Mouse (Mus musculus): ENCODE measurements around the gene Nectin1.
A peak's percentile ranks its signal among the peaks of the same experiment; 100 is the strongest.

Gene Nectin1

DNA sequence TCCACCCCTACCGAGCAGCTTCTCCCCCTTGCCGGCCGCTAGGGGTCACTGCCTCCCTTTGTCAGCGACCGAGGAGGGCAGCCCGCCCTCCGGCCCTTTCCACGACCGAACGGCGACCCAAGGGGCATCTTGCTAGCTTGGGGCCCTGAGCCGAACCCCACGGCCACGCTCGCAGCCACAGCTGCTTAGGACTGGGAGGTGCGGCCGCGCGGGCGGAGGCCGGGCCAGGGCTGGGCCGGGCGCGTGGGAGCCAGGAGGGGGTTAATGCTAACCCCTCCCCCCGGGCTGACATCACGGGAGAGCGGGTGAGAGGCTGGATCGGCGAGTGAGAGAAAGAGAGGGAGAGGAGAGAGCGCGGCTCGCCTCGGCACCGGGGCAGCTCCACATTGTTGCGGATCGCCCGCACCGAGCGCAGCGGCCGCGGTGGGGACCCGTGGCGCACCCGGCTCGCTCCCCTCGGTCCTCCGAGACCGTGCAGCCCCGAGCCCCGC, at the start of gene Nectin1:
TSS of gene Nectin1 (plus strand) at position 338 of the 491 bp plus-strand sequence.
- DNase-seq: peak; percentile 88

DNA sequence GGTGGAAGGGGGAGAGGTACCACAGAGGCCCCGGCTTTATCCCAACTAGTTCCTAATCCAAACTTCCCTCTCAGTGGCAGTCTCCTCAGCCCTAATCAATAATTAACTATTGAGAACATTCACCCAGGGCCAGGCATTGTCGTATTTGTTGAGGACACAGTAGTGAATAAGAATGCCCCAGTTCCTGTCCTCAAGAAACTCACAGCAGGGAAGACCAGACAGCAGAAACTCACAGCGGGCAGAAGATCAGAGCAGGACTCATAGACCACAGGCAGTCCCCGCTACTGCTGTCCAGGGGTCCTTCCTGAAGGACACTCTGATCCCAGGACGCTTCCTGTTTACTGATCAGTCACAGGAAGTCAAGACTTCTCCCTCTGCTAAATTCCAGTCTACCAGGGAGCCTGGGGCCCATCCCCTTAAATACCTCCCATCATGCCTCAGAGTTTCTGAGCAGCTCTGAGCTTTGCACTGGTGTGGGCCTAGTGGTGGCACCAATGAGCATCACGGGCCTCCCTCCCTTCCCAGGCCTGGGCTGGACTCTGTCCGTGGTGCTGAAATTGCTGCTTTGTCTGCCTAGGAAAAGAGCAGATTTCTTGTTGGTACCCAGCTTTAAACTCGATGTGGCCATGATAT, 45.6 kb upstream of the Nectin1 start:
- peak; percentile 42 for DNase-seq

DNA sequence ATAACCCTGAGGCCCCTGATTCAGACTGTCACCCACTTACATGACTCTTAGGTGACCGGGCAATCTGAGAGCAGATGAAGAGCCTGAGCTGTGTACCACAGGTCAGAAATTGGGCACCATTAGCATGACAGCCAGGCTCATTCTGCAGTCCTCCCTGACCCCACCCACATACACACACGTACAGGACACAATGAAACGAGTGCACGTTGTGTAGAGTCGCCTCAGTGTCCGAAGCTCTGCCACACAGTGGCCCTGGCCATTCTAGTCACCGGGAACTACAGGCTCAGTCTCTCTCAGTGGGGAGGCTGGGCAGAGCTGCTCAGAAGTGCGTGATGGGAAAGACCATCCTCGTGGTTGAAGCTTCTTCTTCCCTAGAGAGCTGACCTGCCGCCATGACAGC, 44.9 kb upstream of the Nectin1 start:
- no peak for DNase-seq

GRCm38 (mm10) chr9:43699417-43700225, 44.2 kb upstream of the Nectin1 start:
- no peak for DNase-seq

DNA sequence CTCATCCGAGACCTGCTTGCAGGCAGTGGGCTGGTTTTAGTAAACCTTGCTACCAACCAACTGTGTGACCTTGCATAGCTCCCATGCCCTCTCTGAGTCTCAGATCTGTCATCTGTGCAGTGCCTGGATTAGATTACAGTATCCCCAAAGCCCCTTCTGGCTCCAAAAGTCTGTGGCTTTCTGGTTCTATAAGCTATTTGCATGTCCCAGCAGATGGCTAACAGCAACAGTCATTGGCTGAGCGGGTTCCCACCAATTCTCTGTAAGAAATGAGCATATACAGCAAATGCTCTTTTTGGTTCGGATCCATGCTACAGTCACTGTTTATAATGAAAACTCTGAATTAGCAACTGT, 43.6 kb upstream of the Nectin1 start:
- DNase-seq: no peak

GRCm38 (mm10) chr9:43701748-43702147, 42.0 kb upstream of the Nectin1 start:
- DNase-seq: no peak

DNA sequence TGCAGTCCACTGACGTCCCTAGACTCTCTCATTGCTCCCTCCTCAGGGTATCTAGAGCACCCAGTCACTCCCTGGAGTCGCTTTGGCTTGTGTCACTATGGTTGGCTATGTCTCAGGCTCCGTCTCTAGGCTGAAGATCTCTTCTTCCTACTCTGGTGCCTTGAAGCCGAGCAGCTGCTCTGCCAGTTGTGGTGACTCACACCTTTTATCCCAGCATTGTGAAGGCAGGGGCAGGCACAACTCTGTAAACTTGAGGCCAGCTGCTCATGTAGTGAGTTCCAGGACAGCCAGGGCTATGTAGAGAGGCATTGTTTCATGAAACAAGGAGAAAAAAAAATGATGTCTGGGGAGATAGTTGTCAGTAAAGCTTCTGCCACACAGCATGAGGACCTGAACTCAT, 36.2 kb upstream of the Nectin1 start:
- no peak for DNase-seq

- DNase-seq: no peak
Observed at GRCm38 (mm10) chr9:43708715-43709114, 35.1 kb upstream of the Nectin1 start.

DNA sequence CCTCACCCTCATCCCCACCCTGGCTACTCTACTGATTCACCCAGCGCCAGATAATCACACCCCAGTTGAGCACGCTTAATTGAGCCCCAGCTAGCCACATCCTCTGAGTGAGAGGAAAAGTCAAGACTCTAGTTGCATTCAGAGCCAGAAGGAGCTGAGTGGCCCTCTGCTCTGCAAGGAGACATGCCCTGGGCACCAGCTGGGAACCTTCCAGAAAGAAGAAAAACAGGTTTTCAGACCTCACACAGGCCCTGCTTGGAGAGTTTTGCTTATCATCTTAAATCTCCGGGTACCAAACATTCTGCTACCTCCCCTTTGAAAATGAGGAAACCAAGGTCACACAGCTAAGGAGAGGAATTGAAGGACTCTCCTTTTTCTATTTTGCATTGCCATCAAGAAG, 30.4 kb upstream of the Nectin1 start:
- DNase-seq: no peak

DNA sequence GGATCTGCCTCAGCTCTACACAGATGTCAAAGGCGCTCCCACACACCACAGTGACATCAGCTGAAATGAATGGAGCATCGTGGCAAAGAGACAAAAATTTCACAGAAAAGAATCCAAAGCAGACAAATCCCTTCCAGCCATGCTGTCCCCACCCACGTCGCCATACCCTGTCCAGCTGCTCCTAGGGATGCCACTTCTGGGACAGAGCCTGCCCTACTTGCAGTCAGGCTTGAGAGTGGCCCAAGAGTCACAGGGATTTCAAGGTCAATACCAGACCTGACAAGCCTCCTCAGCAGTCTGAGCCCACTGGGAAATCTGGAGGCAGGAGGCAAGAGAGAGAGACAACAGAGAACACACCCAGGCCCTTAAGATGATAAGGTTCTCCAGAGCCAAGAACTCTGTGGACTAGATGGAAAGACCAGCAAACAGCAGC, 24.4 kb upstream of the Nectin1 start:
- no peak for DNase-seq

DNA sequence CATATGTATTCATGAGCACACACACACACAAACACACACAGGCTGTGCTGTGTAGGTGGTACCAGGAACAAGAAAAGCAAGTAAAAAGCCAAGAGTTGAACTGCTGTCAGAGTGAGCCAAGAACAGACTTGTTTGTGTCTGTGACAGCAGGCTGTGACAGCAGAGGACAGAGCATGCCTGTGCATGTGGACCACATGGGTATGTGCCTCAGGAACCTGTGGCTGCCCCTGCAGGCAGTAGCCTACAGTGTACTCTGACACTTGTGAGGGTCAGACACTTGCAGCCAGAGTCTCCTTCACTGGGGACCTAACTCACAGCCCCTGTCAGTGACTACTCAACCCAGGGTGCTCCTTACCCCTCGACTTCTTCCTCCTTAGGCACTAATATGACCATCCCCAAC, 23.7 kb upstream of the Nectin1 start:
- DNase-seq: no peak

- no peak for DNase-seq
Observed at GRCm38 (mm10) chr9:43724093-43724492, 19.7 kb upstream of the Nectin1 start.

DNA sequence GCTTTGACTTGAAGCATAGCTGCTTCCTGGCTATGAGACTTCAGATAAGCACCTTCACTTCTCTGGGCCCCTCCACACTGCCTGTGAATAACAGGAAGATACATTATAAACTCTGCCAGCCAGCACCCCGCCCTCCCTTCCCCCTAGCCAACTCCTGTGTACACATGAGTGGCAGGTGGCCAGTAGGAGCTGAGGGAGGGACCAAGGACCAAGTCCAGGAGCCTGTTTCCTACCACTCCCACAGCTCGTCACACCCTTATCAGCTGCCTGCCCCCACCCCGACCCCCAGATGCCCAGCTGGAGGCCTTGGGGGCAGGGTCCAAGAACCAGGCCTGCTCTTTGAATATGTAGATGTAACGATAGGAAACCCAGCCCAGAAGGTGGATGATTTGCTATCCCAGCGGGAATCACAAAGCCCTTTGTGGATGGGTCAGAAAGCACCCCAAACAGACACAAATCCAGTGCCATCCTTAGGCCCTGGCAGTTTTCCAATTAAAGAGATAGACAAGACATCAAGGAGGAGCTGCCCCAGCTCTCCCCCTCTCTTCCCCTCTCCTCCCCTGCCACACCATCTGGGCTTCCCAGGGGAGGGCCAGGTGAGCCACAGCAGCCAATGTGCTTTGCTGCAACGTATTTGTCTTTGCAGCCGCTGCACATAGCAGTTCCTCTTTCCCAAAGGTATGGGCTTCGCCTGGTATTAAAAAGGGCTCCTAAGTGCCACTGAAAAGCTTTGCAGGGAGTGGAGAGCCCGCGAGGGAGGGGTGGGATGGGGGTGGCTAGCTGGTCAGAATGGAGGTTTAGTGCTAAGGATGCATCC, 14.1 kb upstream of the Nectin1 start:
- DNase-seq: peak; percentile 17

GRCm38 (mm10) chr9:43730284-43731027, 13.3 kb upstream of the Nectin1 start:
- DNase-seq: peak; percentile 65

GRCm38 (mm10) chr9:43731880-43732279, 11.9 kb upstream of the Nectin1 start:
- no peak for DNase-seq

DNA sequence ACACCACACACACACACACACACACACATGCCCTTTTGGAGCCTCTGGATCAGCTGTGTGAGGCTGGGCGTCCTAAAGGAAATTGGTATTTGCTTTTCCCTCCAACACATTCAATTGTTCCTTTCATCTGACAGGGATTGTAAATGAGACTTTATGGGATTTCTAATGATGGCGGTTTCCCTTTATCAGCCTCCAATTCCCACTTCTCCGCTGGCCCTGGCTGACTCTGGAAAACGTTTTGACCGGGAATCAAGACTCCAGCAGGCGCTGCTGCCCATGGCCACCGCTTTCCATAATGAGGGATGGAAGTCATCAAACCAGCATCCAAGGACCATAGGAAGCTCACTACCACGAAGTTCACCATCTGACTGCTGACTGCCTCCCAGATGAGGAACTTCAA, 11.1 kb upstream of the Nectin1 start:
- DNase-seq: no peak

- DNase-seq: no peak
Observed at GRCm38 (mm10) chr9:43734952-43735351, 8.8 kb upstream of the Nectin1 start.

- DNase-seq: no peak
Observed at GRCm38 (mm10) chr9:43736046-43736730, 7.6 kb upstream of the Nectin1 start.

DNA sequence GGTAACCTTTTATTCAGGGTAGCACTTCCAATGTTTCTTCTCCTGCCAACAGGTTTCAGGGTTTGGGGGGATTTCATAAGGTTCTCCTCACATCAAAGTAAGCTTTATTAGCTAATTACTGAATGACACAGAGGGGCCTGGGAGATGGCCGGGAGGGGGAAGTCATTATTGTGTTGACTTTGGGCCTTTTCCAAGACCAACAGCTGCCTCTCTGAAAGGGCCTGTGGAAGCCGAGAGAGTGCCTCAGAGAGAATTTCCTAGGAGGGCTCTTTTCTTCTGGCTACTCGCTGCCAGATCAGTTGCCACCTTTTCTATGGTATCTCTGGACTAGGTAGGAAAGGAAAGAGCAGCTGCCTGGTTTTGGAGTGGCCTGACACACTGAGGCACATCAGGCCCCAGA, 6.5 kb upstream of the Nectin1 start:
- peak; percentile 11 for DNase-seq

- DNase-seq: peak; percentile 23
Observed at GRCm38 (mm10) chr9:43737871-43738292, 5.9 kb upstream of the Nectin1 start.

GRCm38 (mm10) chr9:43738480-43739084, 5.2 kb upstream of the Nectin1 start:
- DNase-seq: no peak

- no peak for DNase-seq
Observed at GRCm38 (mm10) chr9:43741277-43741676, 2.5 kb upstream of the Nectin1 start.

Data from kidney, adult 9 months (tissue).